Mouse (Mus musculus) spleen, adult 2 months (tissue): ENCODE data around the gene Mcm7. TPM values are rescaled to one million over a fixed set of nuclear protein-coding genes. Genes with fewer than 3 reads are reported as not detected.
"Not testable (repeated sequence)": the region's sequence is repeated elsewhere in the genome, so short reads cannot be mapped to it uniquely, and the experiment has no call there.

Source experiments
- DNase-seq, 2 experiments: peaks; one replicate each; pipeline versions ENCODE4 v3.0.0 to v3.0.0-alpha.2; 2012 to 2021; ENCODE audit warnings: low spot score in 2 of 2, low read depth in 1 of 2
- H3K27ac ChIP-seq: fragments of 200-500 bp; 2 replicates; pipeline ENCODE4 v1.5.1; 2012; ENCODE audit warnings: low read length, inconsistent platforms; ENCODE audit not compliant: insufficient read depth
- H3K27me3 ChIP-seq: fragments of 200-500 bp; 2 replicates; pipeline ENCODE4 v1.6.1; 2012; ENCODE audit warnings: mild to moderate bottlenecking, moderate library complexity, low read length, inconsistent platforms; ENCODE audit not compliant: control insufficient read depth, insufficient read depth
- H3K36me3 ChIP-seq: fragments of 200-500 bp; 2 replicates; pipeline ENCODE4 v1.6.1; 2012; ENCODE audit warnings: mild to moderate bottlenecking, low read length, inconsistent platforms; ENCODE audit not compliant: control insufficient read depth, insufficient read depth
- H3K4me1 ChIP-seq: fragments of 200-500 bp; 2 replicates; pipeline ENCODE4 v1.6.1; 2011; ENCODE audit warnings: inconsistent platforms; ENCODE audit not compliant: control insufficient read depth, insufficient read depth, insufficient read length
- H3K4me3 ChIP-seq: fragments of 200-500 bp; 2 replicates; pipeline ENCODE4 v1.5.1; 2011; ENCODE audit warnings: mild to moderate bottlenecking, inconsistent platforms; ENCODE audit not compliant: insufficient read depth, insufficient read length; ENCODE audit errors: extremely low read depth
- CTCF ChIP-seq: fragments of 200-500 bp; IDR thresholded peaks from 2 replicates; pipeline ENCODE4 v1.5.1; 2011; ENCODE audit warnings: mild to moderate bottlenecking, inconsistent platforms; ENCODE audit not compliant: insufficient read depth, insufficient read length, insufficient replicate concordance; ENCODE audit errors: extremely low read depth
- POLR2A ChIP-seq: fragments of 200-500 bp; IDR thresholded peaks from 2 replicates; pipeline ENCODE4 v1.6.1; 2011; ENCODE audit warnings: low read depth, low read length, inconsistent platforms
- WGBS: fragments of 180-500 bp; shearing (Covaris S2); methylation state at CpG from one replicate; pipeline ENCODE4 v1.1.7; 2018; 5-methylcytosine and 5-hydroxymethylcytosine counted together
- polyA plus RNA-seq: library from polyadenylated mRNA; depleted of rRNA; stranded (reverse); fragments of >200 nt; gene quantifications from 2 replicates; pipeline ENCODE4 v1.2.3, GENCODE M21; 2012; rRNA removed

The Mcm7 gene
- polyA plus RNA-seq, result 35.7 and 51.0 TPM in 2 replicates

- peaks cover 19% of the 10 kb centered on the region for H3K36me3 ChIP-seq
- H3K4me3 ChIP-seq, result peak within 1 kb of the TSS; percentile 92
- H3K4me1 ChIP-seq, result no peaks in the 10 kb centered on the region
- peak within 1 kb of the TSS; percentile 94 for H3K27ac ChIP-seq
- under 1% methylated on average over 54 of the region's 54 CpGs for WGBS
- peak; percentile 92 to 93 for DNase-seq
- TF ChIP-seq POLR2A, result peak; percentile 29; the same call in 1 of the 2 replicates
- TF ChIP-seq CTCF, result no peak
- no peaks in the 10 kb centered on the region for H3K27me3 ChIP-seq
Measured at GRCm38 (mm10) chr5:138171695-138172491, at the start of gene Mcm7, which contains the start of gene Ap4m1. Mcm7 (minus strand) TSS chr5:138172422. Ap4m1 (plus strand) TSS chr5:138172002.

- H3K36me3 ChIP-seq, result no peaks in the 10 kb centered on the region
- no peaks in the 10 kb centered on the region for H3K4me1 ChIP-seq
- 71% methylated on average over 2 of the region's 2 CpGs for WGBS
- H3K4me3 ChIP-seq, result no peak overlapping the region
- H3K27me3 ChIP-seq, result no peaks in the 10 kb centered on the region
- no peak overlapping the region for H3K27ac ChIP-seq
- TF ChIP-seq POLR2A (no peak), CTCF (no peak)
- no peak for DNase-seq
Measured at GRCm38 (mm10) chr5:138219864-138220263, 47.6 kb upstream of the Mcm7 start.

GRCm38 (mm10) chr5:138216632-138217031 lies 44.4 kb upstream of the Mcm7 start:
- not testable (repeated sequence) for H3K27ac ChIP-seq, H3K4me3 ChIP-seq, H3K4me1 ChIP-seq, H3K27me3 ChIP-seq, DNase-seq, H3K36me3 ChIP-seq
- WGBS, result 86% methylated on average over 13 of the region's 13 CpGs

- 86% methylated on average over 4 of the region's 4 CpGs for WGBS
- no peak for DNase-seq
Measured at GRCm38 (mm10) chr5:138207873-138208272, 35.7 kb upstream of the Mcm7 start.

GRCm38 (mm10) chr5:138207253-138207652 lies 35.0 kb upstream of the Mcm7 start:
- WGBS, result 78% methylated on average over 1 of the region's 1 CpGs
- Histone ChIP-seq H3K36me3 (no peaks in the 10 kb centered on the region), H3K4me3 (no peak overlapping the region), H3K4me1 (no peaks in the 10 kb centered on the region), H3K27me3 (no peaks in the 10 kb centered on the region), H3K27ac (no peak overlapping the region)
- no peak for TF ChIP-seq CTCF
- DNase-seq, result no peak

More at GRCm38 (mm10) chr5:138207873-138208272, 35.7 kb upstream of the Mcm7 start:
- H3K4me1 ChIP-seq, result no peaks in the 10 kb centered on the region
- TF ChIP-seq CTCF, result no peak
- TF ChIP-seq POLR2A, result no peak
- H3K4me3 ChIP-seq, result no peak overlapping the region
- no peaks in the 10 kb centered on the region for H3K36me3 ChIP-seq
- H3K27ac ChIP-seq, result no peak overlapping the region
- no peaks in the 10 kb centered on the region for H3K27me3 ChIP-seq

GRCm38 (mm10) chr5:138202086-138202485 lies 29.9 kb upstream of the Mcm7 start:
- no peak for TF ChIP-seq POLR2A
- TF ChIP-seq CTCF, result no peak
- Histone ChIP-seq H3K27ac (no peak overlapping the region), H3K4me1 (no peaks in the 10 kb centered on the region), H3K4me3 (no peak overlapping the region), H3K36me3 (no peaks in the 10 kb centered on the region), H3K27me3 (no peaks in the 10 kb centered on the region)
- WGBS, result 93% methylated on average over 3 of the region's 3 CpGs
- DNase-seq, result no peak

- H3K4me3 ChIP-seq, result no peak overlapping the region
- TF ChIP-seq POLR2A (no peak), CTCF (no peak)
- no peak overlapping the region for H3K27ac ChIP-seq
- no peaks in the 10 kb centered on the region for H3K27me3 ChIP-seq
- no peaks in the 10 kb centered on the region for H3K36me3 ChIP-seq
- peaks cover 5% of the 10 kb centered on the region; the same call in 1 of the 2 replicates for H3K4me1 ChIP-seq
- DNase-seq, result no peak
- 8% methylated on average over 1 of the region's 1 CpGs for WGBS
Measured at GRCm38 (mm10) chr5:138199576-138199975, 27.4 kb upstream of the Mcm7 start.
